Mouse (Mus musculus) erythroblast, adult 5-6 weeks (primary cell): ENCODE results near the gene Myo10. TPM values are rescaled to one million over a fixed set of nuclear protein-coding genes. Genes with fewer than 3 reads are reported as not detected.

Experiments
- ATAC-seq: replicated peaks from 2 replicates; pipeline ENCODE4 v1.8.0; 2016; ENCODE audit warnings: moderate number of reproducible peaks, mild to moderate bottlenecking, moderate TSS enrichment, inconsistent platforms; ENCODE audit not compliant: poor library complexity, low FRiP score, severe bottlenecking
- total RNA-seq, 2 experiments: library from RNA; stranded (forward) in 1 of 2; stranded (reverse) in 1 of 2; fragments of 150-400 nt in 1 of 2; fragments of 200-764, 138-1000 nt in 1 of 2; gene quantifications; 2 replicates each; pipeline versions ENCODE4 v1.2.3 to v1.2.4; 2015 to 2017; ENCODE audit warnings: low replicate concordance in 2 of 2

Gene Myo10
- total RNA-seq, 2 experiments from 2014 or later: 1.7 to 5.9 TPM

DNA sequence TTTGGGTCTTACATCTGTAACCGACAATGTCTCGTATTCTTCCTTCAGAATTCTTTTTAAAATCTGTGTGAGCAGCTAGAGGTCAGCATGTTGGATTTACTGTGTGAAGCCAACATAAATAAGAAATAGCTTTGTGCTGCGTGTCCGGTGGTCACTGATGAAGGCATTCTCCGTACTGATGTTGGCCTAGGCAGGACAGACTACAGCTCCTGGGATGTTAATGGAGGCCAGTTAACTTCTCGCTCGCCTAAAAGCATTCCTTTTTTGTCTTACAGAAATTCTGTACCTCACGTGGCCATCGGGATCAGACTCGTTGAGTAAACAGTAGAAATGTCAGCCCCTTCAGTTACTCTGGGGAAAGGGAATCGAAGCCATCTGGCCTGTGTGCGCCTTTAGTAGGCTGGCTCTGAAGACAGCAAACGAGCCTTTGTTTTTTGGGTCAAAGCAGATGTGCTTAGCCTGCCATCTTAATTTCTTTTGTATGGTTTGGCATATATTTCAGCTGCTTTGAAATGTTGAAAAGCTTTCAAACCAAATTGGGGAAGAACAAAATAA, 60.7 kb downstream of the Myo10 start:
- ATAC-seq: no peak

GRCm38 (mm10) chr15:25685186-25685585, 62.9 kb downstream of the Myo10 start:
- ATAC-seq: no peak

- no peak for ATAC-seq
Measured at GRCm38 (mm10) chr15:25688424-25689283, 66.3 kb downstream of the Myo10 start.

DNA sequence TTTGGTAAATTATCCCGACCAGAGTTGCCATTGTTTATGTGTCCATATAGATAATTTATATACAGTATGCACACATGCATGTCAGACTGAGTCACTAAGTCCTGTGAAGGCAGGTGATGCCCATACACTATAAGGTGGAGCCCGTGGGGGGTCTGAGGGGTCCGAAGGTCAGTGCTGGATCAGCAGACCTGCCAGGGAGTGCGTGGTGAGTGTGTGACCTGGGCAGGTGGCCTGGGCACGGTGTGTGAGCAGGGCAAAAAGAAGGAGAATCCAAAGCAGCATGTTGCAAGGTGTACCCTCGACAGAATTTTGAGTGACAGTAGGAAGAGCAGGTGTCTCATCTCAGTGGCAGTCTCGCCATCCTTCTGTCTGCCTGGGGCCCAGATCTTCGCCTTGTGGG, 67.2 kb downstream of the Myo10 start:
- ATAC-seq: no peak

- ATAC-seq: no peak
Measured at GRCm38 (mm10) chr15:25690066-25690745, 67.9 kb downstream of the Myo10 start.

DNA sequence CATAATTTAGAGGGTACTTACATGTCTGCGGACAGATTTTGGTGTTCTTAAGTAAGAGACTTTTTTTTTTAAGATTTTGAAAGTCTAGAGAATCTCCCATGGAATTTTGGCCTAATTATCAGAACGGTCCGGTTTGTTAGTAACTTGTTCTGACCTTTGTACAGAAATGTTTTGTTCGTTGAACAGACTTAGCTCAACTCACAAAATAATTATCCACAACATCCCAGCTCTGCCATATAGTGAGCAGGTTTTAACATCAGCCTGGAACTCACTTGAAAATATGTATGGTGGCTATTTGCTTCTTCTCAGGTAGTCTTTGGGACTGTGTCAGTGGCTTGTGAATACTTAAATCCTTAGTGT, 68.4 kb downstream of the Myo10 start:
- no peak for ATAC-seq

GRCm38 (mm10) chr15:25692254-25692950, 70.1 kb downstream of the Myo10 start:
- ATAC-seq: no peak

DNA sequence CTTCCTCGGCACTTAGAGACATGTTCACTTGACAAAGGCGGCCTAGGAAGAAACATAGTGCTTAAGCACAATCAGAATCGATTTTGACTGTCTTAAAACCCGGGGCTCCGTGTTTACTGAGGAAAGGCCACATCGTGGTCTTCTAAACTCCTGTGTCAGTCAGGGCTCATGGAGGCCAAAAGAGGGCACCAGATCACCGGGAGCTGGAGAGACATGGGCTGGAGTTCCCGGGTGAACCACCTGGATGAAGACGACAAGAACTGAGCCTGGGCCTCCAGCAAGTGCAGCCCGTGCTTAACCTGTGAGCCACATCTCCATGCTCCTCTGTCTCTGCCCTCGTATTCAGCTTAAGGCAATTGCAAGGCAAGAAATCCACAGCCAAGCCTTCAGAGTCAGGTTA, 71.4 kb downstream of the Myo10 start:
- ATAC-seq: no peak

DNA sequence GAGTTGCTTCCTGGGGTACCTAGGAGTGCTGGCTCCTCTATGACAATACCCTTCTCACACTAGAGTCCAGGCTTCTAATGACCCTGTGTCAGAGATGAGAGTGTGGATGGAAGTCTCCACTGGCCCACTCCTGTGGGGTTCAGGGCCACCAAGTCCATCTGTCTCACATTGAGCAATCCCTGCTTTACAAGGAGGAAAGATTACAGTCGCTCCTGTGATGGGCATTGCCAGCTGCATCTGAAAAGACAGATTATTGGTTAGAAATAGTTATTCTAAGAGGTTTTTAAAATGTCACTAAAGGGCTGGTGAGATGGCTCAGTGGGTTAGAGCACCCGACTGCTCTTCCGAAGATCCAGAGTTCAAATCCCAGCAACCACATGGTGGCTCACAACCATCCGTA, 72.4 kb downstream of the Myo10 start:
- no peak for ATAC-seq

- ATAC-seq: no peak
Measured at GRCm38 (mm10) chr15:25695253-25695652, 72.9 kb downstream of the Myo10 start.

GRCm38 (mm10) chr15:25695883-25696282, 73.6 kb downstream of the Myo10 start:
- ATAC-seq: no peak

GRCm38 (mm10) chr15:25696660-25697059, 74.3 kb downstream of the Myo10 start:
- no peak for ATAC-seq

DNA sequence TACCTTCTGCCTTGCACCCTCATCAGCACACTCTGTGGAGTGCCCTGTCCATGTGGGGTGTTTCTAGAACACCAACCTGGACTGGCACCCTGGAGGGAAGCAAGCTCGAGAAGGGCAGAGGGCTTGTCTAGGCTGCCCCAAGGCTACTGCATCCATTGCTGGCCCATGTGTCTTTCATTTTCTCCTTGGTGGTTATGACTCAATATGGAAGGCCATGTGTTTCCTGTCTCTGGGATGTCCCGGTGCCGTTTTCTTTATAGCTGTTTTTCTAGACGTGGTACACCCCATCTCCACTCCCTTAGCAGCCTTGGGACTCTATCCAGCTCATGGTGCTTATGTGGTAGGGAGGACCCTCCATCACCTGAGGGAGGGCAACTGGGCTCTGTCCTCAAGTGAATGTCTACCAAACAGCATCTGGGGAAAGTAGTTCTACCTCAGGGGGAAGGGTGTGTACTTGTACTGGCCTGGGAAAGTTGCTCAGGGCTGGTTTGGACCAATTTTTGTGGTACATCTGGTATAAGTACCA, 76.8 kb downstream of the Myo10 start:
- no peak for ATAC-seq

DNA sequence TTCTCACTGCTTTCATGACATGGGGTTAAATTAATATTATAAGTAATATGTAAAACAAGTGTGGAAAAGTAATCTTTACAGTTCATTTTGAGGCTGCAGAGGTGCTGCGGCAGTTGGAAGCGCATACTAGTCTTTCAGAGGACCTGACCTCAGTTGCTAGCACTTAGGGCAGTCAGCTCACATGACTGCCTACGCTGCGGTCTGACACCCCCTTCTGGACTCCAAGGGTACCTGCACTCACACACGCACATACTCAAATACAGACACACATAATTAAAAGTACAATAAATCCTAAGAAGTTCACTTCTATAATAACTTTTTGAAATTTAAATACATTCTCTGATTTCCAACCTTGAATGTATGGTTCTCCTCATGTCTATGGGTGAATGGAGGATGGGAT, 80.3 kb downstream of the Myo10 start:
- no peak for ATAC-seq

- ATAC-seq: no peak
Measured at GRCm38 (mm10) chr15:25704809-25705585, 82.7 kb downstream of the Myo10 start.

GRCm38 (mm10) chr15:25706874-25707554, 84.7 kb downstream of the Myo10 start:
- ATAC-seq: no peak

DNA sequence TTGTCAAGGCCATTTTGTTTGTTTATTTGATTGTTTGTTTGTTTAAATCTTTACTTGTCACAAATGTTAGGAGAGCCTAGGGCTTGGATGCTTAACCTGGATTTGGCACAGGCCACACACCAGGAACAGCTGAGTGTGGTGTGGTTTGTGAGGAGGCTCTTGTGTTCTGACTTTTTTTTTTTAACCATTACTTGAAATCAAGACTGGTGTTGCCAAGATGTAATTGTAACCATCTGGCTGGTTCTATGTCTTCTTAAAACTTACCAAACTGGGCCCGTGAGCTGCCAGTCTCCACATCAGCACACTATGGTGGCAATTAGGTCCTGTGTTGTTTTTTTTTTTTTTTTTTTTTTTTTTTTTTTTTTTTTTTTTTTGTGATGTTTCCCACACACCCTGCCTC, 85.6 kb downstream of the Myo10 start:
- no peak for ATAC-seq

- ATAC-seq: no peak
Measured at GRCm38 (mm10) chr15:25710876-25711275, 88.6 kb downstream of the Myo10 start.

DNA sequence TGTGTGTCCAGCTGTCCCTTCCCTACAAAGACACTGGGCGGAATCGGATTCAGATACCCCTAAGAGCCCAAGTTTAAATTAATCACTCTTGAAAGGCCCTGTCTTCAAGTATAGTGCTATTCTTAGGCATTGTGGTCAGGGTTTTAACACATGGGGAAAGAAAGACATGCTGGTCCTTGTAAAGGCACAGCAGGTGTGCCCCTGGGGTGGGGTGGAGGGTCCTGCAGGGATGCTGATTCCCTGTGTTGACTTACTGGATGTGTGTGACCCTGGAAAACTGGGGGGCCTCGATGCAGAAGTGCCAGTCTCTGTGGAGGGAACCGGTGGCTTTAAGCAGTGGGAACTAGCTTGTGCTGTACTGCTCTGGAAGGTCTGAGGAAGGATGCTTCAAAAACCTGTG, 90.6 kb downstream of the Myo10 start:
- ATAC-seq: no peak
